Mouse (Mus musculus) telencephalon, adult 2 months (tissue): ENCODE measurements at regions not wholly inside any gene's neighbourhood (a gene's known extent, or its start where the extent isn't known, plus 50 kb on each side); places are given as distances from the start of the nearest gene placed in this dataset.
"Not testable (repeated sequence)": the region's sequence is repeated elsewhere in the genome, so short reads cannot be mapped to it uniquely, and the experiment has no call there.

ENCODE experiments used
- DNase-seq: peaks from one replicate; pipeline ENCODE4 v3.0.0-alpha.2; 2011; ENCODE audit warnings: low read depth, low spot score

DNA sequence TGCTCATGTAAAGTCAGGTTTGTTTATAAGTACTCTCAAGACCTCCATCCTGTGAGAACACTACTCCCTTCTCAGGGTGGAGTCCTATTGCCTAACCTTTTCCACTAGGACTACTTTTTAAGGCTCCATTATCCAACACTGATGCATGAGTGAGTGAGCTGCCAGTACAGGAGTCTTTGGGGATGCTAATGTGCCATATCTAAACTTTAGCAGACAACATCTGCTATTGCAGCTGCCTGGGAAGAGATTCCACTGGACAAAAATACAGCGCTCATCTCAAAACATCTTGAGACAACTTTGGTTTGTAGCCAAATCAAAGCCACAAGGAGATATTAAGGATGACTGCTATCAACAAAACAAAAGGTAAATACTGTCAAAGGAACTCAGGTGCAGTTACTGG is 52.3 kb upstream of the Gm10985 start:
- DNase-seq = no peak

GRCm38 (mm10) chr3:53789706-53790105 is 55.2 kb upstream of the Gm10985 start:
- no peak for DNase-seq

GRCm38 (mm10) chr3:53785201-53785600 is 59.7 kb upstream of the Gm10985 start:
- no peak for DNase-seq

- no peak for DNase-seq
Measured at GRCm38 (mm10) chr3:53776668-53777067, 68.2 kb upstream of the Gm10985 start.

DNA sequence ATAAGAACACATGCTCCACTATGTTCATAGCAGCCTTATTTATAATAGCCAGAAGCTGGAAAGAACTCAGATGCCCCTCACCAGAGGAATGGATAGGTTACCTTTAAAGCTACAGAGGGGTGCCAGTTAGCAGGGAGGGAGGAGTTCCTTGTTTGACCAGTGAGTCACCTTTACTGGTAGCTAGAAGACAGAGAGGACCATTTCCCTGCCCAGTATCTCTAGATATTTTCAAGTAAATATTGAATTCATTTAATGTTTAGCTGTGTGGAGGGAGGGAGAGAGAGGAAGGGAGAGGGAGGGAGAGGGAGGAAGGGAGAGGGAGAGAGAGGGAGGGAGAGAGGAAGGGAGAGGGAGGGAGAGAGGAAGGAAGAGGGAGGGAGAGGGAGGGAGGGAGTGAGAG is 77.3 kb upstream of the Gm10985 start:
- DNase-seq = no peak

GRCm38 (mm10) chr3:53763981-53764380 is 80.9 kb upstream of the Gm10985 start:
- DNase-seq = no peak

DNA sequence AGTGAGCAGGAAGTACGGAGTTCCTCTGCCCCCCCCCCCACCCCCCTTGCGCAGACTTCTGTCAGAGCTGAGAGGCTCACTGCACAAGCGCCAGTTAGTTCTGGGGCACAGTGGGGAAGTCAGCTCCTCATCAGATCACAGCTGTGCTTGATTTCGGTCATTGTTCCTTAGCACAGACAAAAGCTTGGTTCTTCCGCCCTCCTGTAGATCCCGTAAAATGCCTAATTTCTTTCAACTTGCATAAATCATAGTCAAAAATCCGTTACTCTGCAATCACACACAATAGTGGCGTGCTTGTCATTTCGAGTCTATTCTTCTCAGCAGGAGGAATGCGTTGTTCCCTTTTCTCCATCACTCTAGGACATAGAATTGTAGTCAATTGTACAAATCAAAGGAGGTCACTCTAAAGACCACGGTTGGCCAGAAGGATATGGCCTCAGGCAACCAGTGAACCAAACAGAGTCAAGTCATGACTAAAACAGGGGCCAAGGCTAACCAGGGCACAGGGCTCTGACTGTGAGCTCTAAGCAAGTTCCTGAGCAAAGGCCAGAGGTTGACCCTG is 83.3 kb upstream of the Gm10985 start:
- DNase-seq = no peak

DNA sequence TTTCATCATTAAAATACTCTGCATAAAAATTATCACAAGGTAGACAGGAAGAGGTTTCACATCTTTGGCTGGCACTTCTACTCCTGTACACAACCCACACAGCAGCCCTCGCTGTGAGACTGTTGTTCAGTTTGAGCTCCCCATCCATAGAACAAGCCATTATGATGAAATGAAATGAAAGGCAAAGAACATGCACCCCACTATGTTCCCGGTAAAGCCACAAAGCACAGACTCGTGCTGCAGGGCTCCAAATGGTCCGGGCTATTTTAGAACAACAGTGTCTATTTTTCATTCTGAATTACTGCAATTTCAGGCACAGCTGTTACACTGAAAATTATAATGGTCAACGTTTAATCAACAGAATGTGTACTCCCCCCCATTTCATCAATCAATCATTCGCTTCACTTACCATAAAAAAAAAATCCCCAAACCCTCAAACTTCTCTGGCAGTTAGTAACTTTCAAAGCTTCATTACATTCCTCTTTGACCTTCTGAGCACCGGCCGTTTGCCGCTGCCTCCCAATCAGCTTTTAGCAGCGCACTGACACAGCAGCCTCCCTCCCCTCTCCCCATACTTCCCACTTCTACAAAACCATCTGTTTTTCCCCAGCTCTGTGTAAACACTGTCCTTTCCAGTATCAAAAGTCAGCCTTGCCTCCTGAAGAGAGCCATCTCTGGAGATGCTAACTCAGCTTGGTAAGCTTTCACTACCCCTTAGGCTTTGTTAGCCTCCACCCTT is 88.6 kb upstream of the Gm10985 start:
- no peak for DNase-seq

GRCm38 (mm10) chr3:53737161-53737560 is 80.0 kb upstream of the Frem2 start:
- DNase-seq = no peak

DNA sequence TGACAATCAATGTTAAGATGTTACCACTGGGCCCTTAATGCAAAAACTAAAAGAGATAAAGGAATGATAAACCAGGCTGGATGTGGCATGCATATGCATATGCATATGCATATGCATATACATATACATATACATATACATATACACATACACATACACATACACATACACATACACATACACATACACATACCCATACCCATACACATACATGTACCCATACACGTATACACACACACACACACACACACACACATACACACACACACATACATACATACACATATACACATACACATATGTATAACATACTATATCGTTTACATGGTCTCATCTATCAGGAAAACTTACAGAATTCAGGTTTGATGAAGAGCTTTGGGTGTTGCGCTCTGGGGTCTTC is 78.5 kb upstream of the Frem2 start:
- DNase-seq = not testable (repeated sequence)

- DNase-seq = peak; percentile 26
Measured at GRCm38 (mm10) chr3:53735147-53735546, 78.0 kb upstream of the Frem2 start.

DNA sequence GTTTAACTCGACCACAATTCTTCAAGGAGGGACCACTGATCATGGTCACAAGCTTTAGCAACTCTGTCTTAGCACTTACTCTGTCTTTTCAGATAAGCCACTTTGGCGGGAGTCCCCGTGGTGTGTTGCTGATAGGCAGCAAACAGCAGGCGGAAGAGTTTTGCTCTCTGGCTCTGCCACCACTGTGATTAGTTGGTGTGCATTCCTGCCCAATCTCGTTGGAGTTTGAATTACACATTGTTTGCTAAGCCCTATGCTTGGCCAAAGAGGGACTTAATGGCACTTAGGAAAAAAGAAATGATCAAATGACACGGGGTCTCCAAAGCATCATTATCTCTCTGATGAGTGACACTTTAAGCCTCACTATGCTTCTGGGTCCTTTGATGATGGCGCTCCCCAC is 73.3 kb upstream of the Frem2 start:
- DNase-seq = no peak

- DNase-seq = no peak
Measured at GRCm38 (mm10) chr3:53729810-53730209, 72.7 kb upstream of the Frem2 start.

GRCm38 (mm10) chr3:53729131-53729530 is 72.0 kb upstream of the Frem2 start:
- DNase-seq = no peak

- no peak for DNase-seq
Measured at GRCm38 (mm10) chr3:53727737-53728136, 70.6 kb upstream of the Frem2 start.

DNA sequence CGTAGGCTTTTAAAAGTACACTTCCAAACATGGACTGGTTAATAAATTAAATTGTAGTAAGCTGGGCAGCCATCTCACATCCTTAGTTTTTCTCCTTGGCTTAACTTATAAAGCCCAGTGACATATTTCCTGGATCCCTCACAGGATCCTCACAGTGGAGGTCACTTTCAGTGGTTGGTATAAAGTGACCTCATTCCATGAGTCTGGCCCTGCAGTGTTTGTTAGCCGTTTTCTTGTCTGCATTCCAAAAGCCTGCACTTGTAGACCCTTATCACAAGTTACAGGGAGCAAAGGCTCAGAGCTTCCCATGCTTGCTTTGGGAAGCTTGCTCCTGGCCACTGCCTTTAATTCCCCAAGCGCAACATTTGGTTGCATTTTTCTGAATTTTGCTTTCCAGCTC is 49.9 kb upstream of the Frem2 start:
- DNase-seq = no peak
